Mouse (Mus musculus) C2C12 (cell line): ENCODE data around the gene Lpgat1. TPM values are rescaled to one million over a fixed set of nuclear protein-coding genes. Genes with fewer than 3 reads are reported as not detected.

Experiments
- H3K27me3 ChIP-seq: one replicate; pipeline ENCODE4 v1.6.1; 2011; ENCODE audit not compliant: control insufficient read depth, insufficient read depth, insufficient read length
- H3K36me3 ChIP-seq: one replicate; pipeline ENCODE4 v1.6.1; 2011; ENCODE audit not compliant: control insufficient read depth, insufficient read depth
- H3K4me3 ChIP-seq: one replicate; pipeline ENCODE4 v1.5.1; 2011; ENCODE audit warnings: mild to moderate bottlenecking, control low read depth; ENCODE audit not compliant: poor library complexity, insufficient read depth, severe bottlenecking
- H3K79me2 ChIP-seq: one replicate; pipeline ENCODE4 v1.6.1; 2011; ENCODE audit not compliant: control insufficient read depth, insufficient read depth
- H3K79me3 ChIP-seq: one replicate; pipeline ENCODE4 v1.6.1; 2011; ENCODE audit warnings: low read depth, control low read depth
- H3ac ChIP-seq: one replicate; pipeline ENCODE3; 2011; ENCODE audit warnings: low read depth; ENCODE audit not compliant: control insufficient read depth, insufficient read length
- CEBPB ChIP-seq: IDR thresholded peaks from one replicate; pipeline ENCODE4 v1.6.1; 2011; ENCODE audit warnings: low read depth, mild to moderate bottlenecking, control low read depth, moderate library complexity
- CTCF ChIP-seq: IDR thresholded peaks from one replicate; pipeline ENCODE4 v1.5.1; 2011; ENCODE audit not compliant: control insufficient read depth, insufficient read depth, insufficient read length
- FOSL1 ChIP-seq: IDR thresholded peaks from one replicate; pipeline ENCODE4 v1.8.0; 2011; ENCODE audit warnings: mild to moderate bottlenecking, low read length; ENCODE audit not compliant: poor library complexity, insufficient read depth, severe bottlenecking
- MAX ChIP-seq: IDR thresholded peaks from one replicate; pipeline ENCODE4 v1.6.1; 2011; ENCODE audit warnings: mild to moderate bottlenecking, control low read depth
- MYOD1 ChIP-seq: IDR thresholded peaks from one replicate; pipeline ENCODE4 v1.6.1; 2011; ENCODE audit warnings: low read depth; ENCODE audit not compliant: control insufficient read depth, insufficient read length
- MYOG ChIP-seq: IDR thresholded peaks from one replicate; pipeline ENCODE4 v1.6.1; 2011; ENCODE audit not compliant: control insufficient read depth, insufficient read length; ENCODE audit errors: extremely low read depth
- USF1 ChIP-seq: IDR thresholded peaks from one replicate; pipeline ENCODE4 v1.6.1; 2011; ENCODE audit warnings: low read depth, mild to moderate bottlenecking, control low read depth, moderate library complexity
- polyA plus RNA-seq: library from polyadenylated mRNA; unstranded; fragments of >200 nt; fragmentation: generic; extraction: Trizol; gene quantifications from one replicate; pipeline ENCODE4 v1.2.1, GENCODE M21; 2012; ENCODE audit warnings: missing spikeins

Gene Lpgat1
- polyA plus RNA-seq, 1 experiment: 16.5 TPM

DNA sequence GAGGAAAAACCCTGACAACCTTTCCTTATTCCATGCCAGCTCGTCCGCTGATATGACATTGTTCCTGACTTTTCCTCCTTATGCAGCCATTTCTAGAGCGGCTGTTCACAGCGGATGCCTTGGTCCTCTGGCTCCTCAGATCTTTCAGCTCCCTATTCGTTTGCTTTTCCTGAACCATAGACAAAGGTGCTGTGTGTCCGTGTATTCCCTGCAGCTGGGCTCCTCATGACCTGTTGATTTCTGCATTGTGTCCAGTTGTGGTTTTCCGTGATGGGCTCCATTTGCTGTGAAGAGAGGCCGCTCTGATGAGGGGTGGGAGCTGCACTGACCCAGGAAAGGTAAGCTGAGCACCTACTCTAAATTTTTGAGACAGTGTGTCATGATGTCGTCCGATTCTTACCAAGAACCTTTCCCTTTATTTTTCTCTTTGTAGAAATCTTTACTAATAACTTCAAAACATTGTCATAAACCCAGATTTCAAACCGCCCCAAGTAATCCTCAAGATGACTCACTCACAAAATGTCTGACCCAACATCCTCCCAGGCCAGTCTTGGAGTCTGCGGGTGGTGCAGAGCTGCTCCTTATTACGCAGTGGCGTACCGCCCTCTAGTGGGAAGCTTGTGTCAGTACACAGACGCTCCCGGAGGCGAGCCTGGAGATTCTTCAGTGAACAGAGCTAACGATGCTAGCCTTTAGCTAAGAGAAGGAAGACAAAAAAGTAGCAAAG, 99.9 kb downstream of the Lpgat1 start:
- peak; percentile 24 for TF ChIP-seq MAX
- no peak for TF ChIP-seq MYOD1
- TF ChIP-seq CTCF: peak; percentile 80
- Histone ChIP-seq H3K79me2 (peaks cover 12% of the 10 kb centered on the region), H3K4me3 (no peak overlapping the region), H3K27me3 (no peaks in the 10 kb centered on the region), H3ac (peak overlapping the region; percentile 44), H3K36me3 (peaks cover 5% of the 10 kb centered on the region), H3K79me3 (peaks cover 5% of the 10 kb centered on the region)

DNA sequence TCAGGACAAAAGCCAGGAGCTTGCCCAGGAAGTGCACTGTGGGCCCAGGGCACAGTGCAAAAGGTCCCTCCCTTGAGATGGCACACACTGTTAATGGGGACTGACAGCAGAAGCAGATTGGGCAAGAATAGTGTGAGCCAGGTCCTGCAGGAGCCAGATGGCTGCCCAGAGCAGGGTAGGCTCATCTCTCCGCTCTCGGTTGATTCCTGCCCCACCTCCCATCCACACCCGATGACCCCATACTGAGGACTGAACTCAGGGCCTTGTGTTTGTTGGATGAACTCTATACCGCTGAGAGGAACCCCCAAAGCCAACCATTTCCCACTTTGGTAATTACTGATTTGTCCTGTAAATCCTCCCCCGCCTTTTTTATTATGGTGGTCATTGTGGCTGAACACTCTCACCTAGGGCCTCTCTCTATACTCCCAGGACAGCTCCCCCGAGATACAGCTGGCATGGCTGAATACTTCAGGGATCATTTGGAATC, 100.6 kb downstream of the Lpgat1 start:
- H3K36me3 ChIP-seq: peaks cover 9% of the 10 kb centered on the region
- H3K79me2 ChIP-seq: peaks cover 18% of the 10 kb centered on the region
- peak overlapping the region; percentile 44 for H3ac ChIP-seq
- TF ChIP-seq MYOD1 (no peak), MAX (no peak), MYOG (no peak), CTCF (no peak), CEBPB (no peak), USF1 (no peak), FOSL1 (no peak)
- H3K79me3 ChIP-seq: peaks cover 5% of the 10 kb centered on the region
- H3K27me3 ChIP-seq: no peaks in the 10 kb centered on the region
- no peak overlapping the region for H3K4me3 ChIP-seq

DNA sequence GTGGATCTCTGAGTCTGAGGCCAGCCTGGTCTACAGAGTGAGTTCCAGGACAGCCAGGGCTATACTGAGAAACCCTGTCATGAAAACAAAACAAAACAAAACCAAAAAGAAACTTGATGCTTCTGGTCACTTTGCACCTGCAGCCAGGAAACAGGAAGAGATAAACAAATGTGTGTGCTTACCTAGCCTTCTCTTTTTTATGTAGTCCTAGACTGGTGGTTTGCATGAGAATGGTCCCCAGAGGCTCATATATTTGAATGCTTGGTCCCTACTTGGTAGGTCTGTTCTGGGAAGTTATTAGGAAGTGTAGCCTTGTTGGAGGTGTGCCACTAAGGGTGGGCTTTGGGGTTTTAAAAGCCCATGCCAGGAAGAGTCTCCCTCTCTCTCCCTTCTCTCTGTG, 101.4 kb downstream of the Lpgat1 start:
- Histone ChIP-seq H3K79me3 (peaks cover 5% of the 10 kb centered on the region), H3ac (no peak overlapping the region), H3K27me3 (no peaks in the 10 kb centered on the region), H3K4me3 (no peak overlapping the region), H3K36me3 (peaks cover 16% of the 10 kb centered on the region), H3K79me2 (peaks cover 26% of the 10 kb centered on the region)
- TF ChIP-seq CTCF (no peak), CEBPB (no peak), MYOG (no peak), MYOD1 (no peak), MAX (no peak)

DNA sequence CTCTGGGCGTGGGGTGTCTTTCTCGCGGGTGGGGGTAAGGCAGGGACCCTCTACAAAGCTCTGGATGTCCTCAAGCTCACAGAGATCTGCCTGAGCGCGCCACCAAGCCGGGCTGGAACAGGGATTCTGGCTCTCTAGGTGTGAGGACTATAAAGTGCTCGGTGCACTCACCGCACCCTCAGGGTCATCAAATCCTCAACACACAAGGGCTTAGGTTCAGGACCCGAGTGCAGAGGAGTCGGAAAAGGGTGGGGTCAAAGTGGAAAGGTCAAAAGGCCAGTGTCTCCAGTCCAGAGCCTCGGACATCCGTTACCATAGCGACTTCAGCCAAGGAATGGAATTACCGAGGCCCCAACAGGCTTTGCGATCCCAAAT, 103.3 kb downstream of the Lpgat1 start:
- Histone ChIP-seq H3K27me3 (no peaks in the 10 kb centered on the region), H3K4me3 (peak overlapping the region; percentile 31), H3K79me3 (peaks cover 7% of the 10 kb centered on the region), H3K79me2 (peaks cover 30% of the 10 kb centered on the region), H3ac (peak overlapping the region; percentile 16), H3K36me3 (peaks cover 35% of the 10 kb centered on the region)
- TF ChIP-seq MAX (no peak), MYOD1 (no peak), CEBPB (no peak), CTCF (no peak), USF1 (no peak), FOSL1 (no peak), MYOG (no peak)

DNA sequence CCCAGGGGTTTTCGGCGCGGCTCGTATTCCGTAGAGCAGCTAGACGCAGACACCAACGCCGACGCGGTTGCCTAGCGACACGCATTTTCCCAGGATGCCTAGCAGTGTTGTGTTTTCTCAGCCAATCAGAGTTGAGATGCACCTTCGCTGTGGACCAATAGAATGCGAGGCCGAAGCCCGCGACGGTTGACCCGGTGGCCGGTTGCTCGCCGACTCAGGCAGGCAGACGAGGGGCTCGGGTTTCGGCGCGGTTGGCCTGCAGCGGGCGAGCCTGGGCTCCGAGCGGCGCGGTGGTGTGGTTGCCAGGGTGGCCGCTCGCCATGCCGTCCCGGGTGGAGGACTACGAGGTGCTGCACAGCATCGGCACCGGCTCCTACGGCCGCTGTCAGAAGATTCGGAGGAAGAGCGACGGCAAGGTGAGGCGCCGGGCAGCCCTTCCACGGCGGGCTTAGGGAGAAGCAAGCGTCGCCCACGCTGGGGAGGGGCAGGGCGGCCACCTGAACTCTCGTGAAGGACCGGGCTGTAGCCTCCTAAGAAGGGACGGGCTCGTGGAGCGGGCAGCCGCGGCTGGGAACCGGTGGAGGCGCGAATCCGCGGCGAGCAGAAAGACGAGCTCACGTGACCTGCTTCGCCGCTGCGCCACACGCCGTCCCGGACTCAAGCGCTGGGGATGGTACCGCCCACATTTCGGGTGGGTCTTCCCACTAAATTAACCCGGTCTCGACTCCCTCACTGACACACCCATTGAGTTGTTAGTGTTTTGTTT, 103.9 kb downstream of the Lpgat1 start, which contains the start of gene Nek2:
TSS of gene Nek2 (plus strand) at position 119 of the 766 bp plus-strand sequence.
- peak within 1 kb of the TSS; percentile 94 for H3K4me3 ChIP-seq
- H3K27me3 ChIP-seq: no peaks in the 10 kb centered on the region
- peak; percentile 93 for TF ChIP-seq USF1
- TF ChIP-seq CTCF: no peak
- no peak for TF ChIP-seq CEBPB
- TF ChIP-seq FOSL1: no peak
- no peak for TF ChIP-seq MAX
- TF ChIP-seq MYOG: no peak
- peaks cover 7% of the 10 kb centered on the region for H3K79me3 ChIP-seq
- H3K36me3 ChIP-seq: peaks cover 41% of the 10 kb centered on the region
- peaks cover 30% of the 10 kb centered on the region for H3K79me2 ChIP-seq
- H3ac ChIP-seq: peak within 1 kb of the TSS; percentile 98

DNA sequence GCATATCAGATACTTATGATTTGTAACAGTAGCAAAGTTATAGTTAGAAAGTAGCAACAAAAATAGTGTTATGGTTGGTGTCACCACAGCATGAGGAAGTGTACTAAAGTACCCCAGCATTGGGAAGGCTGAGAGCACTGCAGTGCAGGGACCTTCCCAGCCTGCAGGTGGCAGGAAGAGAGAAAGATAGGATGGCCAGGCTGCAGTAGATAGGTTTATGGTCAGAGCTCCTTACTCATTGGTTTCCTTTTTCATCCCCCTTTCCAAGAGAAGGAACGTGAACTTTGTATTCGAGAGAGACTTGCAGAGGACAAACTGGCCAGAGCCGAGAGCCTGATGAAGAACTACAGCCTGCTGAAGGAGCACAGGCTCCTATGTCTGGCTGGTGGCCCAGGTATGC, 111.5 kb downstream of the Lpgat1 start:
- Histone ChIP-seq H3K79me3 (peaks cover 2% of the 10 kb centered on the region), H3ac (no peak overlapping the region), H3K4me3 (no peak overlapping the region), H3K27me3 (no peaks in the 10 kb centered on the region), H3K36me3 (peaks cover 94% of the 10 kb centered on the region), H3K79me2 (peaks cover 3% of the 10 kb centered on the region)
- TF ChIP-seq CEBPB: no peak
- no peak for TF ChIP-seq MYOD1
- TF ChIP-seq MAX: no peak
- no peak for TF ChIP-seq MYOG
- no peak for TF ChIP-seq USF1
- no peak for TF ChIP-seq CTCF
- TF ChIP-seq FOSL1: no peak
